Mouse (Mus musculus) hindbrain, embryonic 11.5 days (tissue): ENCODE measurements around the gene Phkb. TPM values are rescaled to one million over a fixed set of nuclear protein-coding genes. Genes with fewer than 3 reads are reported as not detected.
"Not testable (repeated sequence)": the region's sequence is repeated elsewhere in the genome, so short reads cannot be mapped to it uniquely, and the experiment has no call there.

Source experiments
- ATAC-seq: fragments of 200-750 bp; cut with Nextera tagmentation; 2 replicates; pipeline ENCODE4 v1.8.0; 2017; ENCODE audit warnings: mild to moderate bottlenecking, moderate TSS enrichment, moderate library complexity; ENCODE audit not compliant: low FRiP score
- DNase-seq: peaks from one replicate; pipeline ENCODE4 v3.0.0-alpha.2; 2015; ENCODE audit warnings: low spot score
- H3K27ac ChIP-seq: fragments of 300-500 bp; sonication (generic); 2 replicates; pipeline ENCODE4 v1.5.1; 2014; ENCODE audit warnings: mild to moderate bottlenecking, low read depth, low read length
- H3K27me3 ChIP-seq: fragments of 300-500 bp; sonication (generic); 2 replicates; pipeline ENCODE4 v1.6.1; 2014; ENCODE audit warnings: mild to moderate bottlenecking, low read length, moderate library complexity, mixed read lengths; ENCODE audit not compliant: control insufficient read depth, insufficient read depth
- H3K36me3 ChIP-seq: fragments of 300-500 bp; sonication (generic); 2 replicates; pipeline ENCODE4 v1.6.1; 2014; ENCODE audit warnings: mild to moderate bottlenecking, low read length, moderate library complexity, mixed read lengths; ENCODE audit not compliant: control insufficient read depth, insufficient read depth
- H3K4me1 ChIP-seq: fragments of 300-500 bp; sonication (generic); replicated peaks from 2 replicates; pipeline ENCODE4 v1.6.1; 2014; ENCODE audit warnings: low read length, mixed read lengths; ENCODE audit not compliant: control insufficient read depth, insufficient read depth
- H3K4me2 ChIP-seq: fragments of 300-500 bp; sonication (generic); replicated peaks from 2 replicates; pipeline ENCODE4 v1.6.1; 2014; ENCODE audit warnings: mild to moderate bottlenecking, low read depth, low read length
- H3K4me3 ChIP-seq: fragments of 300-500 bp; sonication (generic); 2 replicates; pipeline ENCODE4 v1.5.1; 2014; ENCODE audit warnings: low read depth, low read length
- H3K9ac ChIP-seq: fragments of 300-500 bp; sonication (generic); 2 replicates; pipeline ENCODE4 v1.6.1; 2014; ENCODE audit warnings: low read depth, low read length
- H3K9me3 ChIP-seq: fragments of 300-500 bp; sonication (generic); 2 replicates; pipeline ENCODE4 v1.6.1; 2016; ENCODE audit warnings: low read length; ENCODE audit not compliant: control insufficient read depth
- WGBS: fragments of 180-500 bp; shearing (Covaris S2); extraction: QIAGEN DNeasy Blood & Tissue Kit; methylation state at CpG from one replicate; pipeline ENCODE4 v1.1.7; 2014; 5-methylcytosine and 5-hydroxymethylcytosine counted together
- polyA plus RNA-seq: library from polyadenylated mRNA; unstranded; fragments of >200 nt; fragmentation: Nextera tagmentation; extraction: Ambion mirVana; gene quantifications from 2 replicates; pipeline ENCODE4 v1.2.1, GENCODE M21; 2014

Gene Phkb
- polyA plus RNA-seq, 1 experiment from 2014 or later, result 54.3 TPM

DNA sequence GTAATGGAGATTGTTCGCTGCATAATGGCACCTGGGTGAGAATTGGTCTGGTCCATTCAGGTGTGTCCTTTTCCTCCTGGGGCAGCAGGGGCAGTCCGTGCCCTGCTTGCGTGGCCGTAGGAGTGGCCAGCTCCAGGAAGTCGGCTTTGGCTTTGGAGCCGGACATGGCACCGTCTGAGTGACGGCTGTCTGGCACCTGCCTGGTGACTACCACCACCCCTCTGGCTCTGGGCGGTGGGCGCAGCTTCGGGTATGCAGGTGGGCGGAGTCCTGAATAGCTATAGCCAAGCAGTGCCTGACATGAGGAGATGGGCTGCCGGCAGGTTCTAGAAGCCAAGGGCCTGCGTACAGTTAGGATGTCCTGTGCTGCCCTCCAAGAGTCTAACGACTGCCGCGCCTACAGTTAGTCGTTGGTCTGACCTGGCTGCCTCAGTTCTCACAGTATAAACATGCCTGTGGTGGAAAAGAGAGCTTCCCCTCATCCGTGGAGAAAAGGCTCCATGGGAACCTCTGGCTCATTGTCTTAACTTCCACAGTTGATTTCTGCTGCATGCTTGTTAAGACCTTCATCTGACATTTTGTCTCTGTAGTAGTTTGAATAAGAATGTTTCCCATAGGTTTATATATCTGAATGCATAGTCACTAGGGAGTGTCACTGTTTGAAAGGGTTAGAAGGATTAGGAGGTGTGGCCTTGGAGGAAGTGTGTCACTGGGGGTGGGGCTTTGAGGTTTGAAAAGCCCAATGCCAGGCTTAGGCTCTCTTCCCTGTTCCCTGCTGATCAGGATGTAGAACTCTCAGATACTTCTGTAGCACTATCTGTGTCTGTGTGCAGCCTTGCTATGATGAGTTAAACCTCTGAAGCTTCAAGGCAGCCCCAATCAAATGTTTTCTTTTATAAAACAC is 13.7 kb downstream of the Phkb start:
- 89% methylated on average over 19 of the region's 19 CpGs for WGBS
- no peak for DNase-seq
- H3K9me3 ChIP-seq, result no peaks in the 10 kb centered on the region
- no peaks in the 10 kb centered on the region for H3K36me3 ChIP-seq
- ATAC-seq, result no peak
- no peak overlapping the region for H3K27ac ChIP-seq
- H3K27me3 ChIP-seq, result no peaks in the 10 kb centered on the region
- H3K4me2 ChIP-seq, result no peak overlapping the region
- H3K4me3 ChIP-seq, result no peak overlapping the region
- H3K9ac ChIP-seq, result no peak overlapping the region
- no peaks in the 10 kb centered on the region for H3K4me1 ChIP-seq

DNA sequence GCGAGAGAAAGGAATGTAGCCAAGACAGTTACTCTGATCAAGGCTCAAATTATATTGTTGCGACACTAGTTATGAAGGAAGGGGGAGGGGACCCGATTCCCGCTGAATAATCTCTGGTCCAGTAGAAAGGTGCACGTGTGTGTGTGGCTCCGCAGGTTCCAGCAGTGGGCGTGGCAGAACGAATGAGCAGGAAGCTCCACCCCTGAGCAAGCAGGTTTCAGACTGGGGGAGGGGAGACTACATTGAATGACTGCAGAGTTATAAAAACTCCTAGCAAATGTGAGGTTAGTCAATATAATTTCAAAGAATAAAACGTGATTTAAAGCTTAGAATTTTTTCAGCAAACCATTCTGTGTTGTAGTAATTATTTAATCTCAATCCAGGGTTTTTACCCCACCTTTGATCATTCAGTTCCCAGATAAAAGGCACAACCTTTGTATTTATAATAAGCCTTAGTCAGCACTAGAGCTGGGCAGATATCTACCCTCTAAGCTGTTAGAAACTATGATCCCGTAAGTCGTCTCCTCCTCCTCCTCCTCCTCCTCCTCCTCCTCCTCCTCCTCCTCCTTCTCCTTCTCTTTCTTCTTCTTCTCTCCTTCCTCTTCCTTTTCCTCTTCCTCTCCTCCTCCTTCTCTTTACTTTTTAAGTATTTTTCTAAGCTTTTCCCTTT is 16.6 kb downstream of the Phkb start:
- H3K4me3 ChIP-seq, H3K27me3 ChIP-seq, H3K4me1 ChIP-seq, H3K4me2 ChIP-seq, H3K9ac ChIP-seq, ATAC-seq, H3K9me3 ChIP-seq, DNase-seq, H3K36me3 ChIP-seq, H3K27ac ChIP-seq: not testable (repeated sequence)
- WGBS, result 48% methylated on average over 11 of the region's 11 CpGs

GRCm38 (mm10) chr8:85860612-85861011 is 19.9 kb downstream of the Phkb start:
- H3K4me3 ChIP-seq, result no peak overlapping the region
- H3K27ac ChIP-seq, result no peak overlapping the region
- H3K36me3 ChIP-seq, result no peaks in the 10 kb centered on the region
- no peaks in the 10 kb centered on the region for H3K9me3 ChIP-seq
- no peak for ATAC-seq
- WGBS, result 66% methylated on average over 5 of the region's 5 CpGs
- DNase-seq, result no peak
- no peaks in the 10 kb centered on the region for H3K27me3 ChIP-seq
- H3K4me1 ChIP-seq, result no peaks in the 10 kb centered on the region
- H3K9ac ChIP-seq, result no peak overlapping the region
- no peak overlapping the region for H3K4me2 ChIP-seq

DNA sequence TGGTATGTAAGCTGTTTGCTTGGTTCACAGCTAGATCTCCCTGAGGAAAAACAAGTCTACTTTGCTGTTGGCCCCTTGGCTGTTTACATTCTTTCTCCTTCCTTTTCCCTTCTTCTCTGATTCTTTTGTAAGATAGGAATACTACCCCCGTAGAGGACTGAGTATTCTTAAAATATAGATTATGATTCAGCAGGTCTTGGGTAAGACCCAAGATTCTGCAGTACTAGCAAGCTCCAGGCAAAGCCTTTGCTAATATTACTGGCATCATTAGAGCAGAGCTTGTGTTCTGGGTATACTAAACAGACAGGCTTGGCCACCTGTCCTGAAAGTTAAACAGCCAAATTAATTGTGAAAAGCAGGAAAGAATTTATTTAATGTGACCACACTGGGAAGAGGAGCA is 21.6 kb downstream of the Phkb start:
- H3K9ac ChIP-seq, result no peak overlapping the region
- H3K4me3 ChIP-seq, result no peak overlapping the region
- WGBS, result 86% methylated on average over 1 of the region's 1 CpGs
- ATAC-seq, result no peak
- no peaks in the 10 kb centered on the region for H3K4me1 ChIP-seq
- no peak overlapping the region for H3K4me2 ChIP-seq
- H3K36me3 ChIP-seq, result no peaks in the 10 kb centered on the region
- no peak for DNase-seq
- no peaks in the 10 kb centered on the region for H3K27me3 ChIP-seq
- no peak overlapping the region for H3K27ac ChIP-seq
- H3K9me3 ChIP-seq, result no peaks in the 10 kb centered on the region

DNA sequence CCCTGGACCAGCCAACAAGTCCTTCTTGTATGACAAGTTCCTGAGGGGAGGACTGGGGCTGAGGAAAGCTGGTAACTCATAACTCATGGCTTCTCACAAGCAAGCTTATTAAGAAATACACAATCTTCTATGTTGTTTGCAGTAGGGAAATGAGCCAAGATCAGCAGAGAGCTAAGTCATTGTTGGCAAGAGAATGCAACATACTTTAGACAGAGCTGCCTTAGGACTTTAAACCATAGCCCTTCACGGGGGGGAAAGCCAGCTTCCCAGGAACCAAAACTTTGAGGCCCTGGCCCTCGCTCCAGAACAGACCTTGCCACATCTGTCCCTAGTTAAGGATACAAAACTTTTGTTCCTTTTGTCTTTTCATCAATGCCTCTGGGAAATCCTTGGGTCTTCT is 30.9 kb downstream of the Phkb start:
- DNase-seq, result no peak
- no peak overlapping the region for H3K9ac ChIP-seq
- 71% methylated on average over 2 of the region's 2 CpGs for WGBS

DNA sequence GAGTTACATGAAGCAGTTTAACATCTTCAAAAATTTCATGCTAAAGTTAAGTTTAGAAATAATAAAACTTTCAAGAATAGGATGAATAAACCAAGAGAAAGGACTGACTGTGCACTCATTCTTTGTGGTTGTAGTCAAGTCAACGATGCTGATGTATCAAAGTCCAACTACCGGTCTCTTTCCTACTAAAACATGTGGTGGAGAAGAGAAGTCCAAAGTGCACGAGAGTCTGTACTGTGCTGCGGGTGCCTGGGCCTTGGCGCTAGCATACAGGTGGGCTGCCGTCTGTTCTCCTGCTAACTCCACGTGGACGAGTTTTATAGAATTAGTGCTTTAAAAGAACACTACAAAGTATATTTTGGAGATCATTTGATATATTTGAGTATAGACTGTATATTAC is 37.2 kb downstream of the Phkb start:
- Histone ChIP-seq H3K4me1 (no peaks in the 10 kb centered on the region), H3K9me3 (no peaks in the 10 kb centered on the region), H3K4me3 (no peak overlapping the region), H3K27ac (no peak overlapping the region), H3K4me2 (no peak overlapping the region), H3K36me3 (no peaks in the 10 kb centered on the region), H3K9ac (no peak overlapping the region), H3K27me3 (no peaks in the 10 kb centered on the region)
- no peak for DNase-seq
- WGBS, result 94% methylated on average over 8 of the region's 8 CpGs
- no peak for ATAC-seq

More for the DNA sequence above, 30.9 kb downstream of the Phkb start:
- Histone ChIP-seq H3K4me2 (no peak overlapping the region), H3K9me3 (no peaks in the 10 kb centered on the region), H3K4me3 (no peak overlapping the region), H3K27ac (no peak overlapping the region), H3K4me1 (no peaks in the 10 kb centered on the region), H3K27me3 (no peaks in the 10 kb centered on the region), H3K36me3 (no peaks in the 10 kb centered on the region)
- no peak for ATAC-seq

- 91% methylated on average over 7 of the region's 7 CpGs for WGBS
- no peak overlapping the region for H3K27ac ChIP-seq
- no peak overlapping the region for H3K4me3 ChIP-seq
- H3K4me2 ChIP-seq, result no peak overlapping the region
- H3K4me1 ChIP-seq, result no peaks in the 10 kb centered on the region
- H3K9ac ChIP-seq, result no peak overlapping the region
- no peaks in the 10 kb centered on the region for H3K27me3 ChIP-seq
- DNase-seq (no peak), ATAC-seq (no peak)
- no peaks in the 10 kb centered on the region for H3K36me3 ChIP-seq
- no peaks in the 10 kb centered on the region for H3K9me3 ChIP-seq
Observed at GRCm38 (mm10) chr8:85879624-85880023, 38.9 kb downstream of the Phkb start.

DNA sequence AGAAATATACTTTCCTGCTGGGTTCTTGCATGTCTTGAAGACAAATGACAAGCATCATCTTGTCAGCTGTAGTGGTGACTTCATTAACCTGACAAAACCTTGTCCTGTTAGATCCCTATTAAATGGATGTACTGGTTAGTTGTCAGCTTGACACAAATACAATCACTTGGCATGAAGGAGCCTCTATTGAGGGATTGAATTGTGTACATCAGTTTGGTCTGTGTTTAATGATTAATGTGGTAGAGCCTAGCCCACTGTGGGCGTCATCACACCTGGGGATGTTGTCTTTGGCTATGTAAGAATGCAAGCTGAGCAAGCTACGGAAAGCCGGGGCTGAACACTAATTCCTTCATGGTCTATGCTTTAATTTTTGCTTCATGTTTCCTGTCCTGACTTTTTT is 44.1 kb downstream of the Phkb start:
- Histone ChIP-seq H3K4me2 (no peak overlapping the region), H3K4me1 (no peaks in the 10 kb centered on the region), H3K9ac (no peak overlapping the region), H3K4me3 (no peak overlapping the region), H3K27ac (no peak overlapping the region), H3K9me3 (no peaks in the 10 kb centered on the region), H3K27me3 (no peaks in the 10 kb centered on the region), H3K36me3 (no peaks in the 10 kb centered on the region)
- ATAC-seq (no peak), DNase-seq (no peak)
- 93% methylated on average over 3 of the region's 3 CpGs for WGBS

GRCm38 (mm10) chr8:85897636-85898035 is 56.9 kb downstream of the Phkb start:
- no peaks in the 10 kb centered on the region for H3K9me3 ChIP-seq
- no peak overlapping the region for H3K27ac ChIP-seq
- ATAC-seq (no peak), DNase-seq (no peak)
- H3K36me3 ChIP-seq, result no peaks in the 10 kb centered on the region
- H3K4me1 ChIP-seq, result no peaks in the 10 kb centered on the region
- 99% methylated on average over 2 of the region's 2 CpGs for WGBS
- no peaks in the 10 kb centered on the region for H3K27me3 ChIP-seq
- H3K9ac ChIP-seq, result no peak overlapping the region
- H3K4me2 ChIP-seq, result no peak overlapping the region
- H3K4me3 ChIP-seq, result no peak overlapping the region
